32 mouse cellular contexts compared by ENCODE assay signal in the genomic region with DNA sequence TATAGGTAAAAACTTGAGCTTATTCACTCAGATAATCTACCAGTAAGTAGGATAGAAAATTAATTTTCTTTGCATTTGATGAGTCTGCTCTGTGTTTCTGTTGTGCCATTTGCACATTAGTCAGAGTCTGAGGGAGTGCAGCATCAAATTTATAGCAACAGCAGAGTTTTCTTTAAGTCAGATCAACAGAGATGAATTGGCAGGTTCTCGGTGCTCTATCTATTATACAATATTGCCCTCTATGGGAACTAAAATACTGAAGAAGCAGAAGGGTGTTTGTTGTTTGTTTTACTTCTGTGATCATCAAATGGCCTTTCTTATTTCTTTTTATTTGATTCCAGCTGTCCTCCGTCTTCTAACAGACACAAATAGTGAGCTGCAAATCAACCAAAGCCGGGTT. TPM values are rescaled to one million over a fixed set of nuclear protein-coding genes. Genes with fewer than 3 reads are reported as not detected.
DNase-seq lines count a peak whose midpoint lies in the region; ATAC-seq and TF ChIP-seq lines count a peak whose summit lies in the region.
"Had no signal": no experiment of that assay in that cellular context is flagged by ENCODE, and none has a peak within 500 bp of the region (broad histone marks: within the 10 kb centered on the region; RNA-seq: fewer than 3 reads in every experiment).

No protein-coding gene starts in this region.

- H3K9ac ChIP-seq in forebrain, postnatal 0 days, result no peak overlapping the region
- no peak overlapping the region for H3K9ac ChIP-seq in forebrain, embryonic 12.5 days
- H3K9ac ChIP-seq: heart, embryonic 15.5 days; kidney, embryonic 15.5 days; limb, embryonic 12.5 days; liver, embryonic 15.5 days; lung, embryonic 15.5 days; midbrain, embryonic 12.5 days; neural tube, embryonic 12.5 days had no signal

- no peaks in the 10 kb centered on the region for H3K27me3 ChIP-seq in forebrain, postnatal 0 days (ENCODE audit: insufficient read depth, low read length)
- H3K27me3 ChIP-seq in forebrain, embryonic 12.5 days, result no peaks in the 10 kb centered on the region
- H3K27me3 ChIP-seq: heart, embryonic 15.5 days; kidney, embryonic 15.5 days; limb, embryonic 12.5 days; liver, embryonic 15.5 days; lung, embryonic 15.5 days; midbrain, embryonic 12.5 days; neural tube, embryonic 12.5 days had no signal

- H3K9me3 ChIP-seq in forebrain, postnatal 0 days (ENCODE audit: low read length), result no peaks in the 10 kb centered on the region
- H3K9me3 ChIP-seq in forebrain, embryonic 12.5 days, result no peaks in the 10 kb centered on the region
- H3K9me3 ChIP-seq: heart, embryonic 15.5 days; kidney, embryonic 15.5 days; limb, embryonic 12.5 days; liver, embryonic 15.5 days; lung, embryonic 15.5 days; midbrain, embryonic 12.5 days; neural tube, embryonic 12.5 days had no signal

- peak; percentile 17 for DNase-seq in forebrain, postnatal 0 days
- DNase-seq in layer of hippocampus, adult 2 months (ENCODE audit: low spot score in 2 of 2), result no peak
- no peak for DNase-seq in layer of hippocampus, postnatal 10 days (ENCODE audit: low spot score in 2 of 2)
- peak; percentile 66 for DNase-seq in 416B (ENCODE audit: low read depth)
- DNase-seq in embryo, embryonic 10.5 days (ENCODE audit: low spot score), result no peak
- DNase-seq: adrenal gland, postnatal 25 days; cerebellum, adult 2 months; cerebellum, postnatal 14 days; gastrocnemius, postnatal 10 days; kidney, adult 18-20 months; kidney, postnatal 36 days; layer of hippocampus, postnatal 36 days; right cerebral cortex, postnatal 4 days; thymus, adult 2 months; thymus, postnatal 36 days had no signal

- no peaks in the 10 kb centered on the region for H3K4me1 ChIP-seq in forebrain, postnatal 0 days (ENCODE audit: insufficient read depth)
- no peaks in the 10 kb centered on the region for H3K4me1 ChIP-seq in forebrain, embryonic 12.5 days
- H3K4me1 ChIP-seq: heart, embryonic 15.5 days; kidney, embryonic 15.5 days; limb, embryonic 12.5 days; liver, embryonic 15.5 days; lung, embryonic 15.5 days; midbrain, embryonic 12.5 days; neural tube, embryonic 12.5 days had no signal

- H3K4me2 ChIP-seq in forebrain, postnatal 0 days (ENCODE audit: low read depth), result no peak overlapping the region
- no peak overlapping the region for H3K4me2 ChIP-seq in forebrain, embryonic 12.5 days
- H3K4me2 ChIP-seq: heart, embryonic 15.5 days; kidney, embryonic 15.5 days; limb, embryonic 12.5 days; liver, embryonic 15.5 days; lung, embryonic 15.5 days; midbrain, embryonic 12.5 days; neural tube, embryonic 12.5 days had no signal

- peak; percentile 42; the same call in 1 of the 2 replicates for TF ChIP-seq CTCF in forebrain, postnatal 0 days (IDR thresholded peaks at IDR 0.05; ENCODE audit: low read depth)
- peak; percentile 70 for TF ChIP-seq CTCF in layer of hippocampus, adult 2 months (conservative IDR thresholded peaks at IDR 0.05)

- peak; percentile 36; the same call in 1 of the 2 replicates for ATAC-seq in forebrain, postnatal 0 days
- ATAC-seq in forebrain, embryonic 12.5 days (ENCODE audit: low FRiP score), result no peak
- ATAC-seq in common myeloid progenitor, adult 5-6 weeks (replicated peaks; ENCODE audit: low read depth, poor library complexity, severe bottlenecking), result peak; percentile 60
- ATAC-seq: forebrain, embryonic 16.5 days had no signal

- no peaks in the 10 kb centered on the region for H3K36me3 ChIP-seq in forebrain, postnatal 0 days (ENCODE audit: insufficient read depth)
- H3K36me3 ChIP-seq in forebrain, embryonic 12.5 days (replicated peaks), result no peaks in the 10 kb centered on the region
- H3K36me3 ChIP-seq: heart, embryonic 15.5 days; kidney, embryonic 15.5 days; limb, embryonic 12.5 days; liver, embryonic 15.5 days; lung, embryonic 15.5 days; midbrain, embryonic 12.5 days; neural tube, embryonic 12.5 days had no signal

- 68% methylated on average over 3 of the region's 3 CpGs for WGBS in forebrain, postnatal 0 days
- WGBS in forebrain, embryonic 12.5 days, result 82% methylated on average over 3 of the region's 3 CpGs

- H3K27ac ChIP-seq in forebrain, postnatal 0 days (ENCODE audit: low read depth, low read length), result no peak overlapping the region
- H3K27ac ChIP-seq in forebrain, embryonic 12.5 days, result no peak overlapping the region
- no peak overlapping the region for H3K27ac ChIP-seq in layer of hippocampus, adult 2 months
- H3K27ac ChIP-seq: heart, embryonic 15.5 days; kidney, embryonic 15.5 days; limb, embryonic 12.5 days; liver, embryonic 15.5 days; lung, embryonic 15.5 days; midbrain, embryonic 12.5 days; neural tube, embryonic 12.5 days had no signal

- H3K4me3 ChIP-seq in forebrain, postnatal 0 days (ENCODE audit: low read depth, low read length), result no peak overlapping the region
- H3K4me3 ChIP-seq in forebrain, embryonic 12.5 days (replicated peaks), result no peak overlapping the region
- H3K4me3 ChIP-seq in layer of hippocampus, adult 2 months, result no peak overlapping the region
- H3K4me3 ChIP-seq: heart, embryonic 15.5 days; kidney, embryonic 15.5 days; limb, embryonic 12.5 days; liver, embryonic 15.5 days; lung, embryonic 15.5 days; midbrain, embryonic 12.5 days; myocyte; neural tube, embryonic 12.5 days had no signal

RNA-seq across cellular contexts. Expression of gene Ndst4, which starts 6.4 kb away (rescaled TPM):
- 6.1 and 12.6 TPM in 2 replicates for total RNA-seq in forebrain, postnatal 0 days (2014; rRNA removed)
- polyA plus RNA-seq in forebrain, postnatal 0 days (2015; fragmentation: Nextera tagmentation; extraction: Ambion mirVana), result 0.83 and 1.7 TPM in 2 replicates
- 1.4 and 2.1 TPM in 2 replicates for polyA plus RNA-seq in forebrain, embryonic 12.5 days (2016; fragmentation: Nextera tagmentation; extraction: Ambion mirVana)
- 10 to 100 TPM; 19.2 to 22.0 TPM for total RNA-seq in layer of hippocampus, adult 2 months (2021)
- 10 to 100 TPM; 15.3 to 16.7 TPM for total RNA-seq in layer of hippocampus, postnatal 10 days (2021)
- total RNA-seq in common myeloid progenitor, adult 5-6 weeks (2017), result not detected in 2 replicates
- total RNA-seq: adrenal gland, adult 18-20 months; adrenal gland, postnatal 25 days; granulocyte monocyte progenitor cell, adult 5-6 weeks; heart, postnatal 25 days; liver, adult 2 months; megakaryocyte, adult 5-6 weeks had no signal
- polyA plus RNA-seq: liver, adult 2 months; liver, embryonic 15.5 days; spleen, adult 2 months; thymus, adult 2 months had no signal

Comparison
In these comparisons a context has a peak if more than half of its experiments do, and no peak if none do; other contexts are left out.
1. DNase-seq: peak in forebrain, postnatal 0 days (single experiment) and 416B (single experiment); none in layer of hippocampus, adult 2 months (0 of 2), layer of hippocampus, postnatal 10 days (0 of 2) and embryo, embryonic 10.5 days (single experiment).